Mouse (Mus musculus) urinary bladder, adult 18-20 months (tissue): ENCODE results near the gene Hint1.
"Not testable (repeated sequence)": the region's sequence is repeated elsewhere in the genome, so short reads cannot be mapped to it uniquely, and the experiment has no call there.

Source experiments
- DNase-seq, 2 experiments: peaks; one replicate each; pipeline ENCODE4 v3.0.0; 2022; ENCODE audit warnings: low spot score in 2 of 2, mixed read lengths in 2 of 2

Gene Hint1

DNA sequence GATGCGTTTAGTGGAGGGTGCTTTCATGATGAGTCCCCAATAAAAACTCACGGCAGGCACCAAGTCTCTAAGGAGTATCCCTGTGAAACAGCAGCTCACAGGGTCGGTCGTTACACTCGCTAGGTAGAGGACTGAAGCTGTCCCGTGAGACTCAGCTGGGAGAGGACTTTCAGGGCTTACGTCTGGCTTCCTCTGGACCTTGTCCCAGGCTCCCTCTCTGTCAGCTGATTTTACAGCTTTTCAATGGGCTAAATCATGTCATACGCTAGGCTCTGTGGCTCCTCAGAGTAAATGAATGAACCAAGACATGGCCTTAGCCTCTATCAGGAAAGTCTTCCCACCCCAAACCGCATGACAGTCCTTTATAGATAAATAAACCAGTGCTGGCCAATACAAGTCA is 28.4 kb downstream of the Hint1 start:
- DNase-seq: no peak

DNA sequence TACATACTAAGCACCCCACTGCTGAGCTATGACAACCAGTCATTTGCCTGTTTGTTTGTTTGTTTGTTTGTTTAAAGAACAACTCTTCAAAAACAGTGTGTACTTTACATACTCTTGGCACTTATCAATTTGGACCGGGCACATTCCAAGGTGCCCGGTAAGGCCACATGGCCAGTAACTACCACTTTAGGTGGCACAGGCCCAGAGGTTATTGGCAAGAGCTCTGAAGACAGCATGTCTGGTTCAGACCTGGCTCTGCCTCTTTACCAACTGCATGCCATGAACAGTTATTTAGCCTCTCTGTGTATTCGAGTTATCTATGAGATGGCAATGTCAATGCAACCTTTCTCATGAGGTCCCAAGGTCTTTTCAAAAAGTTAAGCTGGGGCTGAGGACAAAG is 30.5 kb downstream of the Hint1 start:
- not testable (repeated sequence) for DNase-seq

DNA sequence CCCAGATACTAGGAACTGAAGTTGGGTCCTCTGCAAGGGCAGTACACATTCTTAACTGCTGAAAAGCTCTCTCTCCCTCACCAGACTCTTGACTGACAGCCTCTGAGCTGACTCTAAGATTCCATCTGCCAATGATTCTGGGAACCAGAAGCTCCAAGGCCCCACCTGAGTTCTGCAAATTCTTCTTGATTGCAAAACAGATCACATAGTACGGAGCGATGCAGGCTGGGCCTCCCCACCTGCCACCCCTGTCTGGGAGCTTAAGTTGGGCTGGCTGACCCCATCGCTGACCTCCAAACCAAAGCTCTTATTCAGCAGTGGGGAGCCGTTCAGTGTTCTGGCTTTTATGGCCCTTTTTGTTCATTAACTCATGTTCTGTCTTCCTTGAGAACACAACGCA is 31.3 kb downstream of the Hint1 start:
- DNase-seq: no peak

DNA sequence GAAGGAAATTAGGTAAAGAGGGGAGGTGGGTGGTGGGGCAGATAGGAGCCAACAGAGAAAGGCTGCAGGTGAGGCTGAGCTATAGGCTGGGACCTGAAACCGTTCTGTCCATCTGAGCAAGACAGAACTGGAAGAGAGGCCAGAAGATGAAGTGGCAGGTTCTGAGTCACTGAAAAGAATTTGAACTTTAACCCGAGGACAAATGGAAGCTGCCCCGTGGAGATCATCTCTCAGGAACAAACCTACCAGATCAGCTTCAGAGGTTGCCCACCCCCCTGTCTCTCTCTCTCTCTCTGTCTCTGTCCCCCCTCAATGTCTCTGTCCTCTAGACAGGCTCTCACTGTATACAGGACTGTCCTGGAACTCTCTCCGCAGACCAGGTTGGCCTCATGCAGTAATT is 33.5 kb downstream of the Hint1 start:
- DNase-seq: no peak

DNA sequence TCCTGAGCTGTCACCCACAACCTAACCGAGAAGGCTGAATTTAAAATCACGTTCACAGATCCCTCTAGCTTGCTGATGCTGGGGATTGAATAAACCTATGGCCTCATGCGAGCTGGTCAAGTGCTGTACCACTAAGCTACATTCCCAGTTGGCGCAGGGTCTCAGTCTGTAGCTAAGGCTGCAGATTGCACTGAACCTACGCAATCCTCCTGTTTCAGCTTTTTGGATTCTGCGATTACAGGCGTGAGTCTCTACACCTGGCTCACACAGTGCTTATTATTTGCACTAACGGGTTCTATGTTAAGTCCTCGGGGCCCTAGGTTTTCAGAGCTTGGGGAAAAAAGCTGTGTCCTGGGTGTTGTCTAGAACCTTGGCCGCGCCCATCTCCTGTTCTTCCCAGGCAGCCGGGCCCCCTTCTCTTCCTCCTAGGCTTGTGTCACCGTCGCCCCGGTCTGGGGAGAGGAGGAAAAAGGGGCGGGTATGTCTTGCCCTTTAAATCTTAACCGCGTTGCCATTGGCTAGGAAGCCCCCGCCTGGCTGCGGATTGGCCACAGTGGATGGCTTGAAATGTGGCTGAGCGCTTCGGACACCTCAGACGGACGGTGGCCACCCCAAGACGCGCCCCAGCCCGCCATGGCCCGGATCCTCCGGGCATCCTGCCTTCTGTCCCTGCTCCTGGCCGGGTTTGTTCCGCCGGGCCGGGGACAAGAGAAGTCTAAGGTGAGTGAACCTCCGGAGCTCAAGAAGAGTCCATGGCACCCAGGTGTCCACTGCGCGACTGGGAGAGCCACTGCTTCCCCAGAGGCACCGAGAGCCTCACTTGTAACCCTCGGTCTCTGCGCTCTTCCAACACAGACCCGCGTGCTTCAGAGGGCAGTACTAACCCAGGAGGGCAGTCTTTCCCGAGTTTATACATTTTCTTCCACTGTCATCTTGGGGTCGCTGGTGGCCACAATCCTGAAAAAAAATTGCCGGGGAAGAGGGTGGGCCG is 36.4 kb downstream of the Hint1 start, which contains the start of gene Gpx3:
TSS of gene Gpx3 (plus strand) at position 121 of the 991 bp plus-strand sequence.
- DNase-seq: peak; percentile 36 to 69

DNA sequence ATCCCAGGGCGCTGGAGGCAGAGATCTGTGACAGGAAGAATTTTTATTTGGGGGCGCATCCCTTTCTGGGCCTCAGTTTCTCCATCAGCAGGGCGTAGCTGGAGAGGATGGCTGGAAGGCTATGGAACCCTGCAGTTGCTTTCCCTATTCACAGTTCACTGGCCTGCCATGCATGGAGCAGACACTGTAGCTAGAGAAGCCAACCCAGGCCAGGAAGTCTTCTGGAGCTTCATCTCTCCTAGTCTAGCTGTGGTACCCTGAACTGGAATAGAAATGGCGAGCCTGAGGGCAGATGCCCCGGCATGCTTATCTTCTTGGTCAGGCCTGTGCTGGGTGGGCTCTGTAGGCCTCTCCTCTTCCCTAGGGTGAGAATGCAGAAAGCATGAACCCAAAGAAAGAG is 37.2 kb downstream of the Hint1 start:
- no peak for DNase-seq

DNA sequence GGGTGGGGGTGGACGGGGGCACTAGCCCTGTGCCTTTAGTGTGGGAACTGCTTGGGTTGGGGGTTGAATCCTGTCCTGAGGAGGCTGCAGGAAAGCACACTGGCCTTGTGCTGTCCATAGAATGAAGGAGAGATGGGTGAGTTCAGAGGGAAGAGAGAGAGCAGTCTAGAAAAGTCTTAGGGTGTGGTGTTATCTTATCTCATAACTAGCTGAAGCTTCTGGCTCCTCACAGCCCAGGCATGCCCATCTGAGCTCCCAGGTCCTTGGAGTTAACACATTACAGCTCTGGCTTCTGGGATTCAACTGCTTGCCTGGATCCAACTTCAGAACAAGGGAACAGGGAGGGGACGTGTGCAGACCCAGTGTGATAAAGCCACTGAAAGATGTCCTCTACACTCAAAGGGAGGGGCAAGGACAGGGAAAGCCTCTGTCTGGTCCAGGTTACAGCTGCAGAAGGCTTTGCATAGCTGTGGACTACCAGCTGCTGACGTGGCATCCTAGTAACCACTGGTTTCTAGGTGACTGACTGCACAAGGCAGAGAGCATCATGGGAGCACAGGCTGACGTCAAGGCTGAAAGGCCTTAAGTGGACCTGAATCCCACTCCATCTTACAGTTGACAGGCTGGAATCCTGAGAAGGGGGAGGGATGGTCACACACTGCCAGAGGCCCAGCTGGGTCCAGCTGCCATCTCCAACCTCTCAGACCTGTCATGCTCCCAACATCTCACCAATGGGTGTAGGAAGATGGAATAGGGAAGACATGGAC is 37.9 kb downstream of the Hint1 start:
- no peak for DNase-seq

DNA sequence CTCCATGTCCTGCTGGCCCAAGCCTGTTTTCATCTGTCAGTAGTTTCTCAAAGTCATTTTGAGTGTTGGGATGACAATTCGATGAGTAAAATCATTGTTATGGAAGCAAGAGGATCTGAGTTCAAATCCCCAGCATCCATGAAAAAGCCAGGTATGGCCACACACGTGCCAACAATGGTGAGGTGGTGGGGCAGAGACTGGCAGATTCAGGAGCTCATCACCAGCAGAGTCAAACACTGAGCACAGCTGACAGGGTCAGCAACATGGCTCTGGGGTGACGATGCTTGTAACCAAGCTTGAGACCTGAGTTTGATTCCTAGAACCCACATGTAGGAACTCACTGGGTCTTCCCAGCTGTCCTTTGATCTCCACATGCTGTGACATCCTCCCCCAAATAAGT is 38.9 kb downstream of the Hint1 start:
- no peak for DNase-seq

DNA sequence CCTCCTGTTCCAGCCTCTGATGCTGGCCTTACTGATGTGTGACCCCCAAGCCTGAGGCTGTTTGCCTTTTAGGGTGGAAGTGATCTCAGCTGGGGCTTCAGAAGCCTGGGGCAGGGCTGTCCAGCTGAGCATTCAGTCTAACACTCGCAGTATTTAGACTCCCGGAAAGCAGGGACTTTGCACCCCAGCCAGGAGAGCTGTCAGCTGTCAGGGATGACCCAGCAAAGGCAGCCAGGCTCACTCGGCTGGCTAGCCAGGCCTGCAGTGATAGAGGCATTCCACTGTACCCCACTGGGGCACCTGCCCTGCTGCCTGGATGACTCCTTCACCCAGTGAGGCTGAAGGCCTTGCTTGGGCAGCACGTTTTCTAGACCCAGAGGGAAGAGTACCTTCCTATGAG is 39.7 kb downstream of the Hint1 start:
- DNase-seq: no peak

DNA sequence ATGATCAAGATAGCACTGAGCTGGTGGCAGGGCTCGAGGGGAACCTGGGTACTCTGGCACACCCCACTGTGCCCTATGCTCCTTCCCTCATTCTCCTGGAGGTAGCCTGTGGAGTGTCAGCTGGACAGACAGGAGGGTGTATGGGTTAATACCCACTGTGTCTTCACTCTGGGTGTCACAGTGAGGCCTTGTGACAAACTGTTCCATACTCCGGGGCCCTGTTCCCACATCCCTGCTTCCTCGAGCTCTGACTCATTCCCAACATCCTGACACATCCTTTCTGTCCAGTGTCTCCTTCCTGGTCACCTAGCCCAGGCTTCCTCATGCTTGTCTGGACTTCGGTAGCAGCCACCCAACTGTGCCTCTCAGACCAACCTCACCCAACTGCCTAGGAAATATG is 40.3 kb downstream of the Hint1 start:
- no peak for DNase-seq

DNA sequence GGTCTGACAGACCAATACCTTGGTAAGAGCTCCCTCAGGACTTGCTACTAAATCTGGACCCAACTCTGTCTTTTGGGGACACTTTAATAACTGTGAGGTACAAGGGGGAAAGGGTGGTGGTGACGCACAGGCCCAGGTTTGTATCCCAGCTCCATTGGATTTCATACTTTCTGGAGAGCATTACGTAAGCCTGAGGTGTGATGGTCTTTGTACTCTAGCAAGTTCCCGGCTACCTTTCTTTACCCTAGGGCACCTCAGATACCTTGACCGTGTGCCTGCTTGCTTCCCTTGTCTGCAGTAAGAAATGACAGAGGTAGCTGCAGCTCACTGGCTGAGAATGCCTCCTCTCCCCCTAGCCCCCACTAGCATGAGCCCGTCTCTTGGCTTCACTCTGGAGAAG is 41.1 kb downstream of the Hint1 start:
- no peak for DNase-seq

DNA sequence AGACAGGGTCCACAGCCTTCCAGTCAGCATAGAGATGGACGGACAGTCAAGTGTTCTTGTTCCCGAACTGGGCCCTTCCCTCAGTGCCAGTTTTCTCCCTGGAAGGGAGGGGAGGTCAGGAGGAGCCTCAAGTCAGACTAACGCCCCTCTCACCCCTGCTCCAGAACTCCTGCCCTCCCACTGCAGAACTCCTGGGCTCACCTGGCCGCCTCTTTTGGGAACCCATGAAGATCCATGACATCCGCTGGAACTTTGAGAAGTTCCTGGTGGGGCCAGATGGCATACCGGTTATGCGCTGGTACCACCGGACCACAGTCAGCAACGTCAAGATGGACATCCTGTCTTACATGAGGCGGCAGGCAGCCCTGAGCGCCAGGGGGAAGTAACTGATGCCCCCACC is 43.1 kb downstream of the Hint1 start:
- no peak for DNase-seq

DNA sequence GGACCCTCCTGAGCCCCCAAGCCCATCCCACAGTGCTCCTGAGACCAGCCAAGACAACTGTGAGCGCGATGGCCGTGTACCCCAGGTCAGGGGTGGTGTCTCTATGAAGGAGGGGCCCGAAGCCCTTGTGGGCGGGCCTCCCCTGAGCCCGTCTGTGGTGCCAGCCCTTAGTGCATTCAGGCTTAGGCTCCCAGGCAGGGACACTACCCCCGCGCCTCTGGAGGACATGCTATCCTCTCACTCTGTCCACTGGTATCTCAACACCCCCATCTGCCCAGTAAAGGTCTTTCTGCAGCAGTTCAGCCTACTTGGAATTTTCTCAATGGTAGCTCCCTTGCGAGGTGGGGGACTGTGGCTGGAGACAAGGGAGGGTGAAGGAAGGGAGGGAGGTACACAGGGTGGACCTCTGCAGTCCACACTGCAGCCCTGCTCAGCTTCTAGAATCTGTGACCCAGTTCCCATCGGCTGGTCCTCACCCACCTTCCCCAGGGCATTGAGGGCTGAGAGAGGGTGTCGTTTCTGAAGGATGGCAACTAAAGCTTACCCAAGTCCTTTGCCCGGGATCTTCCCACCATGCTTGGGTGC is 44.0 kb downstream of the Hint1 start:
- DNase-seq: no peak

DNA sequence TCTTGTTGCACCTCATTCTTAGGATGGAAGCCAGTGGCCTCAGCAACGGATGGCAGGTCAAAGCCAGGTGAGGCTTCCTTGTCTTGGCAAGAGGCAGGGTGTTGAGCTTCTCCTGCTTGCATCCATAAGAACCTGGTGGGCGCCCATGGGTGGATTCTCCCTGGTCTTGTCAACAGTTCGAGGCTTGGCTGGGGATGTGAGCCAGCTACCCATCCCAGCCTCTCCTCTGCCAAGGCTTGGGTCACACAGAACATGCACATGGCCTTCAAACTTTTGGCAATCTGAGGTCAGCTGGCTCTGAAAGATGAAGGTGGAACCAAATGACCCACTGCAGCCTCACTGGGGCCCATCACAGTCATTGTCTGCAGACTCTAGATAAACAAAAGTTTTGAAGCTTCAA is 45.0 kb downstream of the Hint1 start:
- DNase-seq: no peak

DNA sequence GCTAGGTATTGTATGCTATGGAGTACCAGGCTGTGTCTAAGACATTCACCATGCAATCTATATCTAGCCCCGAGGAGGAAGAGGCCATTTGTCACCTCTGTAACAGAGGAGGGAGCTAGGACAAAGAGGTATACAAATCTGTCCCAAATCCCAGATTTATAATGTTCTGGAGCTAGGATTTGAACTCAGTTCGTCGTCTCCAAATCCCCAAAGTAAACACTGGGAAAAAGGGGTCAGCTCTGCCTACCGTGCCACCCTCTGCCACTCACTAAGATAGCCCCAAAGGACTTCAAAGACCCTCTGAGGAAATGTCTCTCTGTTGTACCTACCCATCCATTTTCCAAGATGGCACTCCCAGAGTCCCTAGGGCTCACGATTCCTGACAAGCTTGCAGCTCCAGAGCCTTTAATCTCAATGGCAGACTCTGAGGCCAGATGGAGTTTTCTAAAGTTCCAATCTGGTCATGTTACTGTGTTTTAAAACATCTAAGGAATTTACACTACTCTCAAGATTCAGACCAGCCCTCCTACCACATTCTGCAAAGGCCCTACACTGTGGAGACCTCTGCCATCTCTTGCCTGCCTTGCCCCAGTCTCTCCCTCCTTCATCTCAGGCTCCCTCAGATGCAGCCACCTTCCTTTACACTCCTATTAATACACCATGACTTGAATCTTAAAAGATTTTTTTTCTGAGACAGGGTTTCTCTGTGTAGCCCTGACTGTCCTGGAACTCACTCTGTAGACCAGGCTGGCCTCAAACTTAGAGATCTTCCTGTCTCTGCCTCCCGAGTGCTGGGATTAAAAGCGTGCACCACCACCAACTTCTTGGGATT is 45.7 kb downstream of the Hint1 start:
- DNase-seq: no peak

DNA sequence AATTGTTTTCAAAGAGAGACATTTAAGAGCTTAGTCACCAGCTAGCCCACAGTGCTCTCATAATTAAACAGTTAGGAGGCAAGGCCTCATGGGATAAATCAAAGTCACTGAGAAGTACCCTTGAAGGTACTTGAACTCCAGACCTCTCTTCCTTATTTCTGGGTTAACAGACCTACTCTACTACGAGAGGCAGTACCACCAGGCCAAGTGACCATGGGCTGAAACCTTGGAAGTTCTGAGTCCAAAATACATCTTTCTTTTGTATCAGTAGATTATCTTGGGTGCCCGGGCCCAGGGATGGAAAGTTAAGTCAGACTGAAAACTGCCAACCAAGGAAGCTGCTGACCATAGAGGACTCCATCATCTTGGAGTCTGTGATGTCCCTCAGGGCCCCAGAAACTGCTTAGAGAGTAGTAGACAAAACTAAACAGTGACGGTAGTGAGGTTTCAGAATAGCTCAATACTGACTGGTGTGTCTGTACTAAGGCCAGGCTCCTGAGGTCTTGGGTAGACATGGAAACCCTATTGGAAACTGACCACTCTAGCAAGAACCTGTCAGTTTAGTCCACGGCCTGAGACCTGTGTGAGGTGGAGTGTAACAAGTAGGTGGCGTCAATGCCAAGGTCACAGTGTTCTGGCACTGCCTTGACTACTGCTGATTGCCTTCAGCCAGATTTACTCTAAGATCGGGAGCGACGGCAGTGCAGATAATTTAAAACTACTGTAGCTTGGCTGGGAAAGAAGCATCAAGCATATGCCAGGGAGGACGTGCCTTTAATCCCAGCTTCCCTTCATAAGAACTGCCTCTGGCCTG is 46.5 kb downstream of the Hint1 start:
- DNase-seq: no peak

DNA sequence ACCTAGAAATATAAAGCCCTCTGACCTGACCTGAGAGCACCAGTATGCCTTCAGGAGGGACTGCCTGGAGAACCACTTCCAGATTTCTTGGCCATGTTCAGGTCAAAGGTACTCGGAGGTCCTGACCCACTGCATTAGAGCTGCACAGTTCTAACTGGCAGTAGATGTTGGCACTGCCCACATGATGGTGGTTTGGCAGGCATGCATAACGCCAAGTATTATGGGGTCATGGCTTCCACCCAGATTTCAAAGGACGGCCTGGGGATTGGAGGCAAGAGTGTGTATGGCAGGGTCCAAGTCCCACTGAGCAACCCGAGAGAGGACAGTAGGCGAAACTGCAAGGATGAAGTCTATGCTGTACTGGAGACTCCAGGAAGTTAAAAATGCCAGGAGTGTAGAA is 47.7 kb downstream of the Hint1 start:
- DNase-seq: no peak

DNA sequence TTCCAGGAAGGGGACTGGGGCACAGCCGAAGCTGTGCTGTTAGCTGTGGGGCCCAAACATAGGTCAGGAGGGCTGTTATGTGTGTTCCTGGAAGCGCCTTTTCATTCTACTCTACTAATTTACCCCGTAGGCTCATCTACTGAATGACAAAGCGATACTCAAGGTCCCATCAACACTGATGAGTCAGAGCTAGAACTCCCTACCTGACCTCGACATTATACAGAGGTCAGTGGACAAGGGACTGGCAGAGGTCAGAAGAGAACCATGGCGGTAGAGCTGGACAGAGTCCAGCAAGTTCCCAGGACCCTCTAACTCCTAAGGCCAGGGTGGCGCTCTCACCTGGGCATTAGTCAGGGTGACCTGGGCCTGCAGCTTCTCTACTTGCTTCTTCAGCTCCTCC is 51.3 kb downstream of the Hint1 start:
- no peak for DNase-seq

DNA sequence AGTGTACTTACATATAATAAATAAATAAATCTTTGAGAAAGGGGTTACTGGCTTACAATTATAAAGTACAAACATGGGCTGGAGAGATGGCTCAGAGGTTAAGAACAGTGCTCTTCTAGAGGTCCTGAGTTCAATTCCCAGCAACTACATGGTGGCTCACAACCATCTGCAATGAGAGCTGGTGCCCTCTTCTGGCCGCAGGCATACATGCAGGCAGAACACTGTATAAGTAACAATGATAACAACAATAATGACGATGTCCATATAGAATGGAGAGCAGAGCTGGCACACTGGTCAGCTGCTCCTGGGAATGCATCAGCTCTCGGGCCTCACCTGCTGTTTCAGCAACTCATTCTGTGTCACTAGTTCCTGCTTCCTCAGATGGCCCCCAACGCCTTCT is 52.1 kb downstream of the Hint1 start:
- DNase-seq: no peak
